Mouse (Mus musculus) heart, embryonic 13.5 days (tissue): ENCODE measurements around the gene Scnm1. TPM values are rescaled to one million over a fixed set of nuclear protein-coding genes. Genes with fewer than 3 reads are reported as not detected.

Source experiments
- ATAC-seq: fragments of 200-750 bp; cut with Nextera tagmentation; 2 replicates; pipeline ENCODE4 v1.8.0; 2017; ENCODE audit warnings: moderate TSS enrichment; ENCODE audit not compliant: insufficient number of reproducible peaks, low FRiP score, low TSS enrichment; ENCODE audit errors: extremely low read depth
- H3K27ac ChIP-seq: fragments of 300-500 bp; sonication (generic); replicated peaks from 2 replicates; pipeline ENCODE4 v1.5.1; 2015; ENCODE audit warnings: moderate library complexity, mild to moderate bottlenecking, inconsistent platforms
- H3K27me3 ChIP-seq: fragments of 300-500 bp; sonication (generic); replicated peaks from 2 replicates; pipeline ENCODE4 v1.6.1; 2015; ENCODE audit warnings: mild to moderate bottlenecking, inconsistent platforms
- H3K36me3 ChIP-seq: fragments of 300-500 bp; sonication (generic); 2 replicates; pipeline ENCODE4 v1.6.1; 2015; ENCODE audit warnings: mild to moderate bottlenecking, inconsistent platforms
- H3K4me1 ChIP-seq: fragments of 300-500 bp; sonication (generic); 2 replicates; pipeline ENCODE4 v1.6.1; 2015; ENCODE audit warnings: inconsistent platforms
- H3K4me2 ChIP-seq: fragments of 300-500 bp; sonication (generic); 2 replicates; pipeline ENCODE4 v1.6.1; 2015; ENCODE audit warnings: inconsistent platforms, mild to moderate bottlenecking, moderate library complexity
- H3K4me3 ChIP-seq: fragments of 300-500 bp; sonication (generic); 2 replicates; pipeline ENCODE4 v1.5.1; 2015; ENCODE audit warnings: moderate library complexity, mild to moderate bottlenecking, inconsistent platforms
- H3K9ac ChIP-seq: fragments of 300-500 bp; sonication (generic); 2 replicates; pipeline ENCODE4 v1.6.1; 2015; ENCODE audit warnings: inconsistent platforms, mild to moderate bottlenecking, moderate library complexity
- H3K9me3 ChIP-seq: fragments of 300-500 bp; sonication (generic); 2 replicates; pipeline ENCODE4 v1.6.1; 2016; ENCODE audit warnings: inconsistent platforms
- WGBS: fragments of 180-500 bp; shearing (Covaris S2); methylation state at CpG from one replicate; pipeline ENCODE4 v1.1.7; 2015; ENCODE audit warnings: mixed read lengths; 5-methylcytosine and 5-hydroxymethylcytosine counted together
- microRNA-seq: library from miRNA; unstranded; fragments of <30 nt; microRNA quantifications from one replicate; pipeline ENCODE4, GENCODE M21; 2016
- polyA plus RNA-seq: library from polyadenylated mRNA; unstranded; fragments of >200 nt; fragmentation: Nextera tagmentation; extraction: Ambion mirVana; gene quantifications from 2 replicates; pipeline ENCODE4 v1.2.1, GENCODE M21; 2015

Scnm1 gene
- polyA plus RNA-seq, 1 experiment from 2014 or later = 51.7 TPM

- under 1% methylated on average over 51 of the region's 51 CpGs for WGBS
- Histone ChIP-seq H3K4me2 (peak within 1 kb of the TSS; percentile 95), H3K27ac (peak within 1 kb of the TSS; percentile 89), H3K4me3 (peak within 1 kb of the TSS; percentile 97), H3K36me3 (peaks cover 17% of the 10 kb centered on the region), H3K4me1 (peaks cover 36% of the 10 kb centered on the region), H3K9me3 (no peaks in the 10 kb centered on the region), H3K27me3 (no peaks in the 10 kb centered on the region), H3K9ac (peak within 1 kb of the TSS; percentile 98)
- ATAC-seq = peak; percentile 83
Measured at GRCm38 (mm10) chr3:95106338-95107117, 27.3 kb downstream of the Scnm1 start, which contains the start of gene Pip5k1a. Pip5k1a (minus strand) TSS chr3:95106930.

GRCm38 (mm10) chr3:95105586-95106337, 28.0 kb downstream of the Scnm1 start:
- Histone ChIP-seq H3K36me3 (peaks cover 24% of the 10 kb centered on the region), H3K9me3 (no peaks in the 10 kb centered on the region), H3K4me1 (peaks cover 41% of the 10 kb centered on the region), H3K4me3 (peak overlapping the region; percentile 97), H3K9ac (peak overlapping the region; percentile 98), H3K27ac (peak overlapping the region; percentile 89), H3K4me2 (peak overlapping the region; percentile 95), H3K27me3 (no peaks in the 10 kb centered on the region)
- 0% methylated on average over 16 of the region's 16 CpGs for WGBS
- no peak for ATAC-seq

GRCm38 (mm10) chr3:95105121-95105520, 28.7 kb downstream of the Scnm1 start:
- Histone ChIP-seq H3K27ac (peak overlapping the region; percentile 89), H3K4me2 (peak overlapping the region; percentile 95)

GRCm38 (mm10) chr3:95100854-95101253, 33.0 kb downstream of the Scnm1 start:
- Histone ChIP-seq H3K4me1 (peaks cover 43% of the 10 kb centered on the region), H3K36me3 (peaks cover 39% of the 10 kb centered on the region), H3K27me3 (no peaks in the 10 kb centered on the region), H3K4me3 (no peak overlapping the region), H3K9ac (no peak overlapping the region), H3K9me3 (no peaks in the 10 kb centered on the region), H3K27ac (no peak overlapping the region), H3K4me2 (no peak overlapping the region)
- ATAC-seq = no peak
- 36% methylated on average over 2 of the region's 2 CpGs for WGBS

More at GRCm38 (mm10) chr3:95105121-95105520, 28.7 kb downstream of the Scnm1 start:
- WGBS = 29% methylated on average over 4 of the region's 4 CpGs
- peaks cover 25% of the 10 kb centered on the region for H3K36me3 ChIP-seq
- H3K4me3 ChIP-seq = peak overlapping the region; percentile 97
- no peak for ATAC-seq
- H3K27me3 ChIP-seq = no peaks in the 10 kb centered on the region
- H3K9me3 ChIP-seq = no peaks in the 10 kb centered on the region
- H3K9ac ChIP-seq = peak overlapping the region; percentile 98
- H3K4me1 ChIP-seq = peaks cover 35% of the 10 kb centered on the region

- no peak for ATAC-seq
- H3K4me1 ChIP-seq = no peaks in the 10 kb centered on the region
- H3K4me3 ChIP-seq = no peak overlapping the region
- no peak overlapping the region for H3K27ac ChIP-seq
- no peak overlapping the region for H3K9ac ChIP-seq
- no peak overlapping the region for H3K4me2 ChIP-seq
- no peaks in the 10 kb centered on the region for H3K9me3 ChIP-seq
- H3K36me3 ChIP-seq = peaks cover 19% of the 10 kb centered on the region
- no peaks in the 10 kb centered on the region for H3K27me3 ChIP-seq
- 95% methylated on average over 1 of the region's 1 CpGs for WGBS
Measured at GRCm38 (mm10) chr3:95088071-95088470, 45.7 kb downstream of the Scnm1 start.

Small RNAs within 50 kb of the gene (microRNA-seq; reads per million reads assigned to microRNA genes)
- not detected for gene Mir8099-1

Other genes with a start within 250 kb of the Scnm1 start
- 242 and 287 TPM in 2 replicates for gene Psmb4, start 247.1 kb downstream of the Scnm1 start, polyA plus RNA-seq
- gene Selenbp1, start 201.0 kb downstream of the Scnm1 start, polyA plus RNA-seq = 50.9 and 63.2 TPM in 2 replicates
- gene Rfx5, start 179.9 kb downstream of the Scnm1 start, polyA plus RNA-seq = 5.4 and 6.3 TPM in 2 replicates
- 14.0 and 17.6 TPM in 2 replicates for gene Pi4kb, start 159.3 kb downstream of the Scnm1 start, polyA plus RNA-seq
- gene Zfp687, start 118.6 kb downstream of the Scnm1 start, polyA plus RNA-seq = 14.3 and 17.4 TPM in 2 replicates
- gene Psmd4, start 91.4 kb downstream of the Scnm1 start, polyA plus RNA-seq = 198 and 214 TPM in 2 replicates
- 16.4 and 17.5 TPM in 2 replicates for gene Pip5k1a, start 27.1 kb downstream of the Scnm1 start, polyA plus RNA-seq
- gene Vps72, start 23.0 kb downstream of the Scnm1 start, polyA plus RNA-seq = 98.9 and 100.0 TPM in 2 replicates
- 0.82 and 1.4 TPM in 2 replicates for gene Tmod4, start 9.5 kb downstream of the Scnm1 start, polyA plus RNA-seq
- 8.8 and 9.8 TPM in 2 replicates for gene Lysmd1, start 77 bp upstream of the Scnm1 start, polyA plus RNA-seq
- gene Tnfaip8l2, start 8.3 kb upstream of the Scnm1 start, polyA plus RNA-seq = 2.1 and 2.8 TPM in 2 replicates
- 2.9 and 3.0 TPM in 2 replicates for gene Sema6c, start 26.4 kb upstream of the Scnm1 start, polyA plus RNA-seq
- 5.1 and 5.4 TPM in 2 replicates for gene Gabpb2, start 83.9 kb upstream of the Scnm1 start, polyA plus RNA-seq
- gene Cdc42se1, start 94.7 kb upstream of the Scnm1 start, polyA plus RNA-seq = 51.6 and 52.3 TPM in 2 replicates
- 11.0 and 11.5 TPM in 2 replicates for gene Mllt11, start 98.2 kb upstream of the Scnm1 start, polyA plus RNA-seq
- 0.24 and 0.37 TPM in 2 replicates for gene Gm128, start 107.6 kb upstream of the Scnm1 start, polyA plus RNA-seq
- gene Bnipl, start 117.2 kb upstream of the Scnm1 start, polyA plus RNA-seq = 0.23 and 0.24 TPM in 2 replicates
- gene Mindy1, start 147.3 kb upstream of the Scnm1 start, polyA plus RNA-seq = 24.3 TPM in 2 replicates
- gene Prune1, start 148.1 kb upstream of the Scnm1 start, polyA plus RNA-seq = 24.5 and 26.0 TPM in 2 replicates
- gene Anxa9, start 173.2 kb upstream of the Scnm1 start, polyA plus RNA-seq = 0.90 and 1.1 TPM in 2 replicates
- 128 and 140 TPM in 2 replicates for gene Cers2, start 180.8 kb upstream of the Scnm1 start, polyA plus RNA-seq
- 20.1 and 21.2 TPM in 2 replicates for gene Setdb1, start 223.2 kb upstream of the Scnm1 start, polyA plus RNA-seq